Comparison of ENCODE assay signal across 9 mouse cellular contexts in genomic region chr3:115682328-115683088, GRCm38 (mm10). TPM values are rescaled to one million over a fixed set of nuclear protein-coding genes. Genes with fewer than 3 reads are reported as not detected.
A peak's percentile ranks its signal among the peaks of the same experiment; 100 is the strongest.
DNase-seq lines count a peak whose midpoint lies in the region; ATAC-seq and TF ChIP-seq lines count a peak whose summit lies in the region.
"Had no signal": no experiment of that assay in that cellular context is flagged by ENCODE, and none has a peak within 500 bp of the region (broad histone marks: within the 10 kb centered on the region; RNA-seq: fewer than 3 reads in every experiment).

No protein-coding gene starts in this region.

- no peak overlapping the region for H3K4me2 ChIP-seq in kidney, embryonic 15.5 days
- H3K4me2 ChIP-seq in hindbrain, postnatal 0 days (ENCODE audit: low read depth, low read length), result no peak overlapping the region
- H3K4me2 ChIP-seq: neural tube, embryonic 12.5 days had no signal

- H3K27ac ChIP-seq in kidney, embryonic 15.5 days, result 0 out of 2 replicates have a peak overlapping the region, but pooled peaks have one; percentile 7
- H3K27ac ChIP-seq in hindbrain, postnatal 0 days, result no peak overlapping the region
- H3K27ac ChIP-seq: neural tube, embryonic 12.5 days had no signal

- no peak overlapping the region for H3K4me3 ChIP-seq in kidney, embryonic 15.5 days (replicated peaks)
- no peak overlapping the region for H3K4me3 ChIP-seq in hindbrain, postnatal 0 days (ENCODE audit: low read length)
- H3K4me3 ChIP-seq: neural tube, embryonic 12.5 days had no signal

- no peak overlapping the region for H3K9ac ChIP-seq in kidney, embryonic 15.5 days
- H3K9ac ChIP-seq in hindbrain, postnatal 0 days (replicated peaks; ENCODE audit: low read length), result no peak overlapping the region
- H3K9ac ChIP-seq: neural tube, embryonic 12.5 days had no signal

- no peaks in the 10 kb centered on the region for H3K36me3 ChIP-seq in kidney, embryonic 15.5 days
- H3K36me3 ChIP-seq in hindbrain, postnatal 0 days (ENCODE audit: insufficient read depth, low read length), result no peaks in the 10 kb centered on the region
- H3K36me3 ChIP-seq: neural tube, embryonic 12.5 days had no signal

- no peaks in the 10 kb centered on the region for H3K9me3 ChIP-seq in kidney, embryonic 15.5 days (replicated peaks)
- no peaks in the 10 kb centered on the region for H3K9me3 ChIP-seq in hindbrain, postnatal 0 days (ENCODE audit: low read length)
- H3K9me3 ChIP-seq: neural tube, embryonic 12.5 days had no signal

- no peaks in the 10 kb centered on the region for H3K4me1 ChIP-seq in kidney, embryonic 15.5 days
- no peaks in the 10 kb centered on the region for H3K4me1 ChIP-seq in hindbrain, postnatal 0 days (ENCODE audit: insufficient read depth, low read length)
- H3K4me1 ChIP-seq: neural tube, embryonic 12.5 days had no signal

- H3K27me3 ChIP-seq in kidney, embryonic 15.5 days, result no peaks in the 10 kb centered on the region
- no peaks in the 10 kb centered on the region for H3K27me3 ChIP-seq in hindbrain, postnatal 0 days (ENCODE audit: insufficient read depth, low read length)
- H3K27me3 ChIP-seq: neural tube, embryonic 12.5 days had no signal

- 70% methylated on average over 14 of the region's 14 CpGs for WGBS in kidney, embryonic 15.5 days
- WGBS in hindbrain, postnatal 0 days, result 72% methylated on average over 14 of the region's 14 CpGs

- no peak for ATAC-seq in kidney, embryonic 15.5 days (replicated peaks; ENCODE audit: low FRiP score)
- peak; percentile 77 for ATAC-seq in megakaryocyte progenitor cell, adult 5-6 weeks (replicated peaks; ENCODE audit: poor library complexity)
- ATAC-seq in hindbrain, postnatal 0 days, result no peak

- peak; percentile 83 for DNase-seq in A20 (ENCODE audit: low read depth, low spot score)
- DNase-seq in adrenal gland, postnatal 14 days, result peak; percentile 44
- DNase-seq in frontal cortex, adult 2 months (ENCODE audit: extremely low spot score in 1 of 2, low spot score in 1 of 2), result no peak
- DNase-seq in hindbrain, postnatal 0 days (ENCODE audit: low spot score), result no peak
- DNase-seq in right cerebral cortex, adult 18-20 months, result no peak
- no peak for DNase-seq in frontal cortex, postnatal 36 days (ENCODE audit: low spot score in 2 of 2)

- no peak for TF ChIP-seq CTCF in hindbrain, postnatal 0 days (IDR thresholded peaks at IDR 0.05; ENCODE audit: low read depth)

RNA-seq across cellular contexts. Expression of gene S1pr1, which starts 32.4 kb away (rescaled TPM):
- total RNA-seq in adrenal gland, postnatal 14 days (2021), result 50.8 and 66.3 TPM in 2 replicates
- 18.4 and 21.1 TPM in 2 replicates for polyA plus RNA-seq in kidney, embryonic 15.5 days (2015; fragmentation: Nextera tagmentation; extraction: Ambion mirVana)
- total RNA-seq in megakaryocyte progenitor cell, adult 5-6 weeks (2015), result 0.98 and 2.7 TPM in 2 replicates
- total RNA-seq in megakaryocyte progenitor cell, adult 5-6 weeks (2017), result 0.17 and 1.3 TPM in 2 replicates
- polyA plus RNA-seq in frontal cortex, adult 2 months (2012; rRNA removed), result 159 and 175 TPM in 2 replicates
- total RNA-seq in hindbrain, postnatal 0 days (2014; rRNA removed), result 61.1 and 61.6 TPM in 2 replicates
- 40.9 and 46.9 TPM in 2 replicates for polyA plus RNA-seq in hindbrain, postnatal 0 days (2015; fragmentation: Nextera tagmentation; extraction: Ambion mirVana)

Comparison
In these comparisons a context has a peak if more than half of its experiments do, and no peak if none do; other contexts are left out.
1. DNase-seq: peak in A20 (single experiment) and adrenal gland, postnatal 14 days (single experiment); none in frontal cortex, adult 2 months (0 of 2), hindbrain, postnatal 0 days (single experiment), right cerebral cortex, adult 18-20 months (single experiment) and frontal cortex, postnatal 36 days (0 of 2).
2. RNA of gene S1pr1, which starts 32.4 kb away (total RNA-seq): 61.1 to 61.6 TPM in hindbrain, postnatal 0 days and 50.8 to 66.3 TPM in adrenal gland, postnatal 14 days; 0.17 to 2.7 TPM in megakaryocyte progenitor cell, adult 5-6 weeks; every median in the first group is over 10 times any median in the second.